In genomic region chr1:111864063-111864778, GRCm38 (mm10) we compare ENCODE assay signal across 8 mouse cellular contexts. TPM values are rescaled to one million over a fixed set of nuclear protein-coding genes. Genes with fewer than 3 reads are reported as not detected.
DNase-seq lines count a peak whose midpoint lies in the region; ATAC-seq and TF ChIP-seq lines count a peak whose summit lies in the region.

No protein-coding gene starts in this region.

- peak; percentile 79 for TF ChIP-seq CTCF in lung, postnatal 0 days (IDR thresholded peaks at IDR 0.05)

- ATAC-seq in hindbrain, embryonic 12.5 days (ENCODE audit: low FRiP score) = peak; percentile 90
- peak; percentile 68 for ATAC-seq in lung, postnatal 0 days

- peak overlapping the region; percentile 84 for H3K9ac ChIP-seq in hindbrain, embryonic 12.5 days
- H3K9ac ChIP-seq in lung, postnatal 0 days (replicated peaks; ENCODE audit: low read depth) = peak overlapping the region; percentile 64

- WGBS in hindbrain, embryonic 12.5 days = under 1% methylated on average over 41 of the region's 41 CpGs
- under 1% methylated on average over 41 of the region's 41 CpGs for WGBS in lung, postnatal 0 days

- H3K36me3 ChIP-seq in hindbrain, embryonic 12.5 days = no peaks in the 10 kb centered on the region
- no peaks in the 10 kb centered on the region for H3K36me3 ChIP-seq in lung, postnatal 0 days (ENCODE audit: insufficient read depth, low read length)

- peak overlapping the region; percentile 86 for H3K27ac ChIP-seq in hindbrain, embryonic 12.5 days
- peak overlapping the region; percentile 76 for H3K27ac ChIP-seq in lung, postnatal 0 days (ENCODE audit: low read length)

- H3K4me1 ChIP-seq in hindbrain, embryonic 12.5 days = no peaks in the 10 kb centered on the region
- H3K4me1 ChIP-seq in lung, postnatal 0 days (ENCODE audit: insufficient read depth, low read depth, low read length) = no peaks in the 10 kb centered on the region

- no peaks in the 10 kb centered on the region for H3K27me3 ChIP-seq in hindbrain, embryonic 12.5 days
- H3K27me3 ChIP-seq in lung, postnatal 0 days (replicated peaks; ENCODE audit: insufficient read depth, low read length) = no peaks in the 10 kb centered on the region

- peak overlapping the region; percentile 82 for H3K4me3 ChIP-seq in hindbrain, embryonic 12.5 days
- H3K4me3 ChIP-seq in lung, postnatal 0 days (ENCODE audit: low read depth, low read length) = peak overlapping the region; percentile 69

- no peaks in the 10 kb centered on the region for H3K9me3 ChIP-seq in hindbrain, embryonic 12.5 days (replicated peaks)
- H3K9me3 ChIP-seq in lung, postnatal 0 days (ENCODE audit: low read length) = no peaks in the 10 kb centered on the region

- peak; percentile 48 for DNase-seq in WW6 (ENCODE audit: low read depth, low spot score)
- DNase-seq in cerebellum, postnatal 10 days = peak; percentile 90 to 91
- DNase-seq in frontal cortex, postnatal 14 days (ENCODE audit: low spot score in 2 of 2) = peak; percentile 61 to 70
- DNase-seq in layer of hippocampus, postnatal 10 days (ENCODE audit: low spot score in 2 of 2) = peak; percentile 74 to 81
- peak; percentile 80 for DNase-seq in lung, postnatal 0 days (ENCODE audit: low spot score)
- peak; percentile 62 for DNase-seq in ovary, postnatal 14 days (ENCODE audit: low spot score)
- peak; percentile 74 for DNase-seq in thymus, postnatal 14 days

- TF ChIP-seq EP300 in lung, postnatal 0 days (IDR thresholded peaks at IDR 0.05) = no peak

- peak overlapping the region; percentile 87 for H3K4me2 ChIP-seq in hindbrain, embryonic 12.5 days (replicated peaks)
- H3K4me2 ChIP-seq in lung, postnatal 0 days (replicated peaks; ENCODE audit: low read depth, low read length) = peak overlapping the region; percentile 76

RNA-seq across cellular contexts. Expression of gene Dsel, which starts 0.5 kb away (rescaled TPM):
- polyA plus RNA-seq in hindbrain, embryonic 12.5 days (2016; fragmentation: Nextera tagmentation; extraction: Ambion mirVana) = 13.7 and 15.1 TPM in 2 replicates
- 10 to 100 TPM; 21.1 to 22.6 TPM for total RNA-seq in layer of hippocampus, postnatal 10 days (2021)
- 4.8 and 6.4 TPM in 2 replicates for polyA plus RNA-seq in lung, postnatal 0 days (2015; fragmentation: Nextera tagmentation; extraction: Ambion mirVana)

Comparison
In these comparisons a context has a peak if more than half of its experiments do, and no peak if none do; other contexts are left out.
1. Peak in every context shown above with its lines: DNase-seq, ATAC-seq, H3K4me3 ChIP-seq and H3K27ac ChIP-seq.